Mouse (Mus musculus) intestine, embryonic 16.5 days (tissue): Measurements from ENCODE around the gene Olfr556. TPM values are rescaled to one million over a fixed set of nuclear protein-coding genes. Genes with fewer than 3 reads are reported as not detected.

Experiments
- ATAC-seq: fragments of 200-750 bp; cut with Nextera tagmentation; 2 replicates; pipeline ENCODE4 v1.8.0; 2017; ENCODE audit warnings: moderate TSS enrichment, moderate library complexity
- H3K27ac ChIP-seq: fragments of 300-500 bp; sonication (generic); 2 replicates; pipeline ENCODE4 v1.5.1; 2014; ENCODE audit warnings: mild to moderate bottlenecking, low read length
- H3K27me3 ChIP-seq: fragments of 300-500 bp; sonication (generic); replicated peaks from 2 replicates; pipeline ENCODE4 v1.6.1; 2014; ENCODE audit warnings: low read length, control low read depth, mixed read lengths; ENCODE audit not compliant: control insufficient read depth, insufficient read depth
- H3K36me3 ChIP-seq: fragments of 300-500 bp; sonication (generic); 2 replicates; pipeline ENCODE4 v1.6.1; 2014; ENCODE audit warnings: low read length, control low read depth; ENCODE audit not compliant: control insufficient read depth, insufficient read depth
- H3K4me1 ChIP-seq: fragments of 300-500 bp; sonication (generic); 2 replicates; pipeline ENCODE4 v1.6.1; 2014; ENCODE audit warnings: low read length, control low read depth, mixed read lengths; ENCODE audit not compliant: control insufficient read depth, insufficient read depth
- H3K4me2 ChIP-seq: fragments of 300-500 bp; sonication (generic); 2 replicates; pipeline ENCODE4 v1.6.1; 2014; ENCODE audit warnings: low read depth, low read length, control low read depth
- H3K4me3 ChIP-seq: fragments of 300-500 bp; sonication (generic); 2 replicates; pipeline ENCODE4 v1.5.1; 2014; ENCODE audit warnings: mild to moderate bottlenecking, low read length
- H3K9ac ChIP-seq: fragments of 300-500 bp; sonication (generic); 2 replicates; pipeline ENCODE4 v1.6.1; 2014; ENCODE audit warnings: low read depth, low read length
- H3K9me3 ChIP-seq: fragments of 300-500 bp; sonication (generic); 2 replicates; pipeline ENCODE4 v1.6.1; 2016; ENCODE audit warnings: low read length, control low read depth; ENCODE audit not compliant: control insufficient read depth
- WGBS: fragments of 180-500 bp; shearing (Covaris S2); extraction: QIAGEN DNeasy Blood & Tissue Kit; methylation state at CpG from one replicate; pipeline ENCODE4 v1.1.7; 2014; 5-methylcytosine and 5-hydroxymethylcytosine counted together
- polyA plus RNA-seq: library from polyadenylated mRNA; unstranded; fragments of >200 nt; fragmentation: Nextera tagmentation; extraction: Ambion mirVana; gene quantifications from 2 replicates; pipeline ENCODE4 v1.2.1, GENCODE M21; 2015

The Olfr556 gene
- polyA plus RNA-seq, 1 experiment from 2014 or later, result not detected

DNA sequence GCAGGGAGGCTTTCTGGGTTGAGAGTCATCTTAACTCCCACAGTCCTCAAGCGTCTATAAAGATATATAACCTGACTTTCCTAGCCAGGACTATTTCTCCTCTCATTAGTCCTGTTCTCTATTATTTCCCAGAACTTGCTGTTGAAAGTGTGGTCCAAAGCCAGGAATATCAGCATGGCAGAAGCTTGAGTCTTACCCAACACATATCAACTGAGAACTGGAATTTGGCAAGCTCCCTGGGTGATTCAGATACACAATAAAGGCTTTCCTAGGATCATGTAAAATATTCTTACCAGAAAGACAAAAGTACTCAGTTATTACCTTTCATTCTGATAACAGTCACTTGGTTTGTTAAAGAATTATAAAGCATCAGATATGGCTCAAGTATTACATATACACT, 17.2 kb downstream of the Olfr556 start:
- Histone ChIP-seq H3K9ac (no peak overlapping the region), H3K27ac (no peak overlapping the region), H3K9me3 (no peaks in the 10 kb centered on the region), H3K27me3 (no peaks in the 10 kb centered on the region), H3K36me3 (no peaks in the 10 kb centered on the region), H3K4me1 (no peaks in the 10 kb centered on the region), H3K4me2 (no peak overlapping the region), H3K4me3 (no peak overlapping the region)
- ATAC-seq, result no peak
- WGBS, result 88% methylated on average over 1 of the region's 1 CpGs

DNA sequence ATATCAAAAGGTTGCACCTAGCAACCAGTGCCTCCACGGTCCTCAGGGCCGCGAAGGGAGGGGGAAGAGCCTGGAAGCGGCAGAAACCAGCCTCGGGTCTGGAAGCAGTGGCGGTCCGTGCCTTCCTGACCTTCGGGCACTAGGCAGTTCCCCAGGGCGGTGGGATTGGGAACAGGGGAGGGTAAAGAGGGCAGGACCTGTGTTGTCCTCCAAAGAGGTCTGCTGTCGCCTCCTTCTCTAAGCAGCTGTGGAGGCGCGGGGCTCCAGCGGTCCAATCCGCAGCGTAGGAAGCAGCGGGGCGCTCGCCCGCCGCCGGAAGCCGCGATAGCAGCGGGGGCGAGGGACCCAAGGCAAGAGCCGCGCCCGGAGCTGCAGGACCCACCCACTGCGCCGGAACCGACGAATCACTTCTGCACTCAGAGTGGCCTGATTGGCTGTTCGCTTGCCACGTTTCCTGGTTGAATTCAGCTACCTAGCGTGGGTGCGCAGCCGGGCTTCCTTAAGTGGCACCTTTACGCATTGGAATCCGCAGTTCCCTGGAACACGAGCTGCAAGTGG, 22.3 kb downstream of the Olfr556 start, which contains the start of gene Trim68:
TSS of gene Trim68 (minus strand) at position 384 of the 558 bp plus-strand sequence.
- WGBS, result under 1% methylated on average over 40 of the region's 40 CpGs
- no peaks in the 10 kb centered on the region for H3K27me3 ChIP-seq
- peak within 1 kb of the TSS; percentile 70 for H3K4me3 ChIP-seq
- H3K4me1 ChIP-seq, result no peaks in the 10 kb centered on the region
- H3K9me3 ChIP-seq, result no peaks in the 10 kb centered on the region
- peak within 1 kb of the TSS; percentile 75 for H3K4me2 ChIP-seq
- H3K36me3 ChIP-seq, result no peaks in the 10 kb centered on the region
- ATAC-seq, result peak; percentile 100
- H3K9ac ChIP-seq, result peak within 1 kb of the TSS; percentile 84
- H3K27ac ChIP-seq, result peak within 1 kb of the TSS; percentile 79

DNA sequence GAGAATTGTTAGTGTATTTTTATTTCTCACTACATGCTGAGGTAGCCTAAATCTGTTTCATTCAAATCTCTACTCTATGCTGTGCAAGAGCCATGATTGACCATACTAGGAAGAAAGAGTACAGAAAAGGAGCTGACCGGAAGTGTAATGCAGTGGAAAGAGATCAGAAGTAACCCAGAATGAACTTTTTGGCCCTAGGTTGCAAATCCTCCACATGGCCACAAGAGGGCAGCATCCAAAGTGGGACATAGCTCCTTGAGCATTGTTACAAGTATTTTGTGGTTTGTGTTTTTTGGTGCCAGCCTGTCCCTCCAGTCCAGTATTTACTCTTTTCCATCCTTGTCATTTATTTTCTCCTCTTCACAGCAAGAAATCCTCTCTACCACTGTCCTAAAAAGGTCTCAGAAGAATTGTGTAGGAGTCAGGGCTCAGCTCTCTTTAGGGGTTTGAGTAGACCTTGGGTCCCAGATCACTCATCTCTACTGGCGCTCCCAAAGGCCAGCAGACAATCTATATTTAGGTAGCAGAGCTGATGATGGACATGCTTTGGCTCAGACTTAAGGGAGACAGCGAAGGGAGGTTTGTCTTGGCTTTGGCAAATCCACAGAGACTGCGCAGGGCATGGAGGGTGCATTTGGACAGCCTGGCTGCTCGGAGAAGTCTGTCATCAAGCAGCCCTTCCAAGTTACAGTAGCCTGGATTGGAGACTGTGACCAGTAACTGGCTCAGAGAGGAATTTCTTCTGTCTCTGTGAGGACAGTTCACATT, 30.8 kb downstream of the Olfr556 start, which contains the start of gene Olfr557:
TSS of gene Olfr557 (plus strand) at position 553 of the 768 bp plus-strand sequence.
- Histone ChIP-seq H3K4me1 (no peaks in the 10 kb centered on the region), H3K27me3 (no peaks in the 10 kb centered on the region), H3K27ac (no peak within 1 kb of the TSS), H3K9me3 (no peaks in the 10 kb centered on the region), H3K36me3 (no peaks in the 10 kb centered on the region), H3K4me3 (no peak within 1 kb of the TSS), H3K4me2 (no peak within 1 kb of the TSS), H3K9ac (no peak within 1 kb of the TSS)
- 77% methylated on average over 5 of the region's 5 CpGs for WGBS
- no peak for ATAC-seq

DNA sequence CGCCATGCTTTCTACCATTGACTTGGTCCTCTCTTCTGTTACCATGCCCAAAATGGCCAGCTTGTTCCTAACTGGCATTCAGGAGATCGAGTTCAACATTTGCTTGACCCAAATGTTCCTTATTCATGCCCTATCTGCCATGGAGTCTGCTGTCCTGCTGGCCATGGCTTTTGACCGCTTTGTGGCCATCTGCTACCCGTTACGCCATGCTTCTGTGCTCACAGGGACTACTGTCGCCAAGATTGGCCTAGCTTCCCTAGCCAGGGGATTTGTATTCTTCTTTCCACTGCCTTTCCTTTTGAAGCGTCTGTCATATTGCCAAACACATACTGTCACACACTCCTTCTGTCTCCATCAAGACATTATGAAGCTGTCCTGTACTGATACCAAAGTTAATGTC, 33.8 kb downstream of the Olfr556 start:
- H3K27me3 ChIP-seq, result no peaks in the 10 kb centered on the region
- 91% methylated on average over 7 of the region's 7 CpGs for WGBS
- H3K4me3 ChIP-seq, result no peak overlapping the region
- no peaks in the 10 kb centered on the region for H3K36me3 ChIP-seq
- no peaks in the 10 kb centered on the region for H3K9me3 ChIP-seq
- no peaks in the 10 kb centered on the region for H3K4me1 ChIP-seq
- no peak overlapping the region for H3K4me2 ChIP-seq
- no peak overlapping the region for H3K9ac ChIP-seq
- no peak overlapping the region for H3K27ac ChIP-seq
- ATAC-seq, result no peak

DNA sequence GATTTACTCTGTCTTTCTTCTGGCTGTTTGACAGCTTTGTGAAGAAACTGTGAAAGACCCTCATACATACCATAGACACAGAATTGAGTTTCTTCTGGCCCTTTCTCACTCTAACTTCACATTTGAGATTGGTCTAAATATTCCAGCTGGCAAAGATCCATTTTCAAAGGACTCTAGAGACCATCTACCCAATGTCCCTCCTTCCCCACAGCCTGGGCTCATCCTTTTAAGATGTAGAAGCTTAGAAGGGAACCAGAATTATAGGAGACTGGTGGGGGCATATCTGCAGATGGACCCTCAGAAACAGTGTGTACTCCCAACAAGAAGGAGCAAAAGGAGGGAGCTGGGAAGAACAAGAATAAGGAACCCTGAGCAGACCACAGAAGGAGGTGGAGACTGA, 37.2 kb downstream of the Olfr556 start, which contains the start of gene Olfr558:
TSS of gene Olfr558 (plus strand) at position 301 of the 400 bp plus-strand sequence.
- H3K36me3 ChIP-seq, result no peaks in the 10 kb centered on the region
- H3K4me1 ChIP-seq, result no peaks in the 10 kb centered on the region
- H3K4me3 ChIP-seq, result no peak within 1 kb of the TSS
- no peaks in the 10 kb centered on the region for H3K9me3 ChIP-seq
- H3K27me3 ChIP-seq, result no peaks in the 10 kb centered on the region
- H3K9ac ChIP-seq, result no peak within 1 kb of the TSS
- ATAC-seq, result no peak
- H3K4me2 ChIP-seq, result no peak within 1 kb of the TSS
- H3K27ac ChIP-seq, result no peak within 1 kb of the TSS

DNA sequence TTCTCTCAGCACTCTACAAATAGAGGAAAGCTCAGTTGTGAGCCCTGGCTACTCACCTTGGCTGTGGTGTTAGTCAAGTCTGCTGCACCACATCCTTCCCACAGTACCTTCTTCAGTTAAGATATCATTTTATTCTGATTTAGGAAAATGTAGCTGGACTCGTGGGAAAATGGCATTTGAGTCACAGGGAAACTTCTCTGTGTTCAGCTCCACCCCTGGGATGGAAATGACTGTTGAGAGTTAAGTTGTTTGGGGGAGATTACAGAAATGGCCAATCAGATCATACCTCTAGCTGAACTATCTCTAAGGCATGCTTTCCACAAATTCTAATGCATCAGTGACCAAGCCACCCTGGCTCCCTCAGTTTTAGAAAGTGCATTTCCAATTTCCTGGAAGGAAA, 54.3 kb downstream of the Olfr556 start, which contains the start of gene Olfr33:
TSS of gene Olfr33 (minus strand) at position 101 of the 400 bp plus-strand sequence.
- Histone ChIP-seq H3K4me2 (no peak within 1 kb of the TSS), H3K36me3 (no peaks in the 10 kb centered on the region), H3K9me3 (no peaks in the 10 kb centered on the region), H3K4me3 (no peak within 1 kb of the TSS), H3K27me3 (no peaks in the 10 kb centered on the region), H3K9ac (no peak within 1 kb of the TSS), H3K4me1 (no peaks in the 10 kb centered on the region), H3K27ac (no peak within 1 kb of the TSS)
- 47% methylated on average over 1 of the region's 1 CpGs for WGBS
- no peak for ATAC-seq

Other genes with a start within 250 kb of the Olfr556 start
- 106 and 120 TPM in 2 replicates for gene Rrm1, start 223.2 kb upstream of the Olfr556 start, polyA plus RNA-seq
- gene Olfr543, start 183.2 kb upstream of the Olfr556 start, polyA plus RNA-seq, result 0.09 and 0.16 TPM in 2 replicates
- gene Olfr544, start 176.6 kb upstream of the Olfr556 start, polyA plus RNA-seq, result 0.04 TPM in 1 of 2 replicates, not detected in the other
- not detected in 2 replicates for gene Olfr545, start 165.3 kb upstream of the Olfr556 start, polyA plus RNA-seq
- gene Olfr547, start 130.2 kb upstream of the Olfr556 start, polyA plus RNA-seq, result not detected in 2 replicates
- gene Olfr548-ps1, start 124.0 kb upstream of the Olfr556 start, polyA plus RNA-seq, result not detected in 2 replicates
- gene Olfr549, start 115.0 kb upstream of the Olfr556 start, polyA plus RNA-seq, result not detected in 2 replicates
- 0.32 and 0.50 TPM in 2 replicates for gene Trim21, start 99.4 kb upstream of the Olfr556 start, polyA plus RNA-seq
- not detected in 2 replicates for gene Olfr550, start 93.5 kb upstream of the Olfr556 start, polyA plus RNA-seq
- not detected in 2 replicates for gene Olfr551, start 73.0 kb upstream of the Olfr556 start, polyA plus RNA-seq
- not detected in 2 replicates for gene Olfr552, start 67.1 kb upstream of the Olfr556 start, polyA plus RNA-seq
- gene Olfr553, start 46.7 kb upstream of the Olfr556 start, polyA plus RNA-seq, result not detected in 2 replicates
- gene Olfr554, start 26.5 kb upstream of the Olfr556 start, polyA plus RNA-seq, result not detected in 2 replicates
- not detected in 2 replicates for gene Olfr555, start 6.1 kb upstream of the Olfr556 start, polyA plus RNA-seq
- 9.3 and 9.6 TPM in 2 replicates for gene Trim68, start 22.4 kb downstream of the Olfr556 start, polyA plus RNA-seq
- not detected in 2 replicates for gene Olfr557, start 31.0 kb downstream of the Olfr556 start, polyA plus RNA-seq
- gene Olfr558, start 37.3 kb downstream of the Olfr556 start, polyA plus RNA-seq, result 0.22 and 0.26 TPM in 2 replicates
- not detected in 2 replicates for gene Olfr33, start 54.2 kb downstream of the Olfr556 start, polyA plus RNA-seq
- not detected in 2 replicates for gene Olfr559, start 62.6 kb downstream of the Olfr556 start, polyA plus RNA-seq
- gene Olfr560, start 94.5 kb downstream of the Olfr556 start, polyA plus RNA-seq, result not detected in 2 replicates
- 0.39 and 0.58 TPM in 2 replicates for gene Olfr78, start 94.6 kb downstream of the Olfr556 start, polyA plus RNA-seq
- not detected in 2 replicates for gene Olfr561, start 106.3 kb downstream of the Olfr556 start, polyA plus RNA-seq
- gene Olfr564, start 138.6 kb downstream of the Olfr556 start, polyA plus RNA-seq, result not detected in 2 replicates
- gene Olfr566, start 193.9 kb downstream of the Olfr556 start, polyA plus RNA-seq, result not detected in 2 replicates
- not detected in 2 replicates for gene Olfr568, start 212.2 kb downstream of the Olfr556 start, polyA plus RNA-seq
- not detected in 2 replicates for gene Olfr569, start 226.0 kb downstream of the Olfr556 start, polyA plus RNA-seq
- not detected in 2 replicates for gene Olfr570, start 229.7 kb downstream of the Olfr556 start, polyA plus RNA-seq